Mouse (Mus musculus) cerebellum, postnatal 4 days (tissue): ENCODE measurements at regions not wholly inside any gene's neighbourhood (a gene's known extent, or its start where the extent isn't known, plus 50 kb on each side); places are given as distances from the start of the nearest gene placed in this dataset.

Experiments
- DNase-seq, 2 experiments: peaks; one replicate each; pipeline ENCODE4 v3.0.0; 2022; ENCODE audit warnings: low spot score in 2 of 2, mixed read lengths in 1 of 2

GRCm38 (mm10) chr10:37322809-37323208 is 184.1 kb upstream of the Marcks start:
- no peak for DNase-seq

GRCm38 (mm10) chr10:37322310-37322709 is 183.6 kb upstream of the Marcks start:
- no peak for DNase-seq

DNA sequence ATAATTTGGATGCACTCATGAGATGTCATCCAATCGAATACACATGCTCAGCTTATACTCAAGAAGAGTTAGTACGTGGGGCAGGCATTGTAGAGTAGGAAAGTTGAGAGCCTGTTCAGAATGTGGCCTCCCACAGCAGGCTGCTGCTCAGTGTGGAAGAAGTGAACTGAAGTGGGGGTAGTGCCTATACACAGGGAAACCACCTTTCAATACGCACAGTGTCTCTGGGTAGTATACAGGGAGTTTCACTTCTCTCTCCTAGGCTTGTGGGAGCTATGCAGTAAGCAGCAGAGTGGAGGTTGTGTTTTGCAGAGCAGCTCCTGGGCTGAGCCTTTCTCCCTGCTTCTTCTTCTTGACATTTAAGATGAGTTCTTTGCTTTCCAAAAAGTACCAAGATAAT is 182.5 kb upstream of the Marcks start:
- no peak for DNase-seq

DNA sequence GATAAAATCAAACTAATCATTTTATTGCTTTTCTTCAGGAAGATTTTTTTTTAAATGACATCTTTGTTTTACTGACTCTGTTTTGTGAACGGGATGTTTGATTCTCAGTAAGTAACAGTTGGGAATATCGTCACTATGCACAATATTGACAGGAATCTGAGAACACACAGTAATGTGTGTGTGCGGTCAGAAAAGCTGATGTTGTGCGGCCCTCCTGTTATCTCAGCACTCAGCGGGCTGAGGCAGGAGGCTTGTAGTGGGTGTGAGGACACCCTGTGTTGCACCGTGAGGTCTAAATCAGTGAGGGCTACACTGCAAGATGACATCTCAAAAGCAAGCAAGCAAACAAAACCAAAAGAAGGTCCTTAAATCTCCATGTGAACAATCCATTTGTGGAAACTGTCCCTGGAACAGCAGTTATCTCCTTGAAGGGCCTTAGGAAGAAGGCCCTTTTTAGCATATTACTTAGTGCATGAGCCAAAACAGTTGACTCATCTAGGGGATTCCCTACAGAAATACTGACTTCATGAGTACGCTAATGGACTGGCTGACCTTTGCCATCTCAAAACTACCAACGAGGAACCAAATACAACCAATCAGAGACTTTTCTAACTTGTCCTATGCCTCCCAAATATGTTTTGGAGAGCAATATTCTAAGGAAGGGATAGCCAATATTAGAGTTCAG is 181.2 kb upstream of the Marcks start:
- DNase-seq: no peak

GRCm38 (mm10) chr10:37316701-37317100 is 178.0 kb upstream of the Marcks start:
- no peak for DNase-seq

- no peak for DNase-seq
Observed at GRCm38 (mm10) chr10:37315804-37316203, 177.1 kb upstream of the Marcks start.

DNA sequence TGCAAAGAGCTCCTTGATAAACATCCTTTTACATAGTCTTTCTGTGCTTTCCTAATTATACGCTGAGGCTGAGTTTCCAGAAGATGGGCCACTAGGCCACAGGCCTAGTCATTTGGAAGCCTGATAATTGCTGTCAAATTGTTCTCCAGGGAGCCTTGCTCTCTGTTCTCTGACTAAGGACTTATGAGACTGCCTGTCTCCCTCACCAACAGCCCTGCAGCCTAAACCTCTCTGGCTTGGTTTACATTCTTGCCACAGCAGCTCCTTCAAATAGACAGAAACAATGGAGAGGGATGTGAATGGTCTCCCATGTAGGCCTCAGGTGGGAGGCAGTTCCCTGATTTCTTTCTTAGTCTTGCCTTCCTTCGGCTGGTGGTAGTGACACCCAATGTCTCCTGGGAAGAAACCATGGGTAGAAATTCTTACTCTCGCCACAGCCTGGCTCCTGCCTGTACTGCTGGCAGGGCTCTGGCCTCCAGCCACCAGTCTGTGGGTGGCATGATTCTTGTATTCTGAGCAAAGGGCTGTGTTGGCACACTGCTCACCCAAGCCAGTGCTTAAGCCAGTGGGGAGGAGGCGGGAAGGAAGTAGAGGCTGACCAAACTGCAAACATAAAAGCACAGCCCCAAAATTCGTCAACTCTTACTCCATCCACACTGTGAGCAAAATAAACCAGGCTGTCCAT is 176.2 kb upstream of the Marcks start:
- peak; percentile 36 to 76 for DNase-seq

DNA sequence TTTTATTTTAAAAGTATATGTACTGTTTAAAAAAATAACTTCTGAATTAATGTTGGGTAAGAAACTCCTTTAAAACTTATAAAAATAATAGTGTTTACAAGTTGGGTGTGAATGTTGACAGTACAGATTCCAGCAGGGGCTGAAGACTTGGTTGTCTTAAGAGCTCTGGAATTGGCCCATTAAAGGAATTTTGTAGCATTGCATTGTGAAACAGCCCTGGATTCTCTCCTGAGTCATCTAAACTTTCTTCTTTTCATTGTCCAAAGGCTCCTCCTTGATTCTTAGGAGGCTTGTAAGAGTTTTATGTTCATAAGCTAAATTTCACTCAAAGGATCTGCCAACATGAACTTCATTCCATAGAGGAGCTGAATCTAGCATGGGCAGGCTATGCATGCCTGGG is 174.7 kb upstream of the Marcks start:
- no peak for DNase-seq

DNA sequence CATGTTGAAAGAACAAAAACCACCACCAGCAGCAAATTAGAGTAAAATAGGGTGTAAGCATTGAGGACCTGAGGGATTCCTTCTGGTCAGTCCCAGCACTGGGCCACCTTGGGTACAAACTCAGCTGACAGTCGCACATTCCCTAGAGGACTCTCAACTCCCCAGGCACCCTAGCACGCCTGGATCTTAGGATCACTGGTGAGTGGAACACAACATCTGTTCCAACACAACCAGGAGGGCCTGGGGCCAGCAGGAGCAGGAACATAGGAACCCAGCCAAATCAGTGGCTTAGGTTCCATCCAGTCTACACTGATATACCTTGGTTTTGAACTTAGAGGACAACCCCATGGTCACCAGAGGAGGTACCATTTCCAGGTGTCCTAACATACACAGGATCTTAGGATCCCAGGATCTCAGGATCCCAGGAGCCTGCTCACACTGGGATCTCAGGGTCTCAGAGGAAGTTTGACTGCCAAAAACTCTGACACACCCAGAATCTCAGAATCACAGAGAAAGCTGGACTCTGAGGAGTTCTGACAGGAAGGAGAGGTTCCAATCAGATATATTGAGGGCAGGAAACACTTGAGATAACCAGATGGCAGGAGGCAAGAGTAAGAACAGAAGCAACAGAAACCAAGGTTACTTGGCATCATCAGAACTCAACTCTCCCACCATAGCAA is 171.7 kb upstream of the Marcks start:
- DNase-seq: no peak

DNA sequence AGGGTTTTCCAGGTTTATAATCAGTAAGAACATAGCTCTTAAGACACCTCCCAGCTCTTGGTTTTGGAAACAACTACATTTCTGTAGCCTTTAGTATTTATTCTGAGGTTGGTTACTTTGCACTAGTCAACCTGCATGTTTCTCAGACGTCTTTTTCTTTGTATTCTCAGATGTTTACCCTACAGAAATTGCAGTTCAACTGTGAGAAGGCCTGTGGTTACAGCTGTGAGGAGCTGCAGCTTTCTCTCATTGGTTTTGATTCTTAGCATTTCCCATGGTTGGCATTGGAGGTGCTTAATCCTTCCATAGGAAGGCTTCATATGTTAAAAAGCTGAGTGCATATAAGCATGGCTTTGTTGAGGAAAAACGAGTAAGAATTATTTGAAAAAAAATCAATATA is 165.9 kb upstream of the Marcks start:
- DNase-seq: no peak

DNA sequence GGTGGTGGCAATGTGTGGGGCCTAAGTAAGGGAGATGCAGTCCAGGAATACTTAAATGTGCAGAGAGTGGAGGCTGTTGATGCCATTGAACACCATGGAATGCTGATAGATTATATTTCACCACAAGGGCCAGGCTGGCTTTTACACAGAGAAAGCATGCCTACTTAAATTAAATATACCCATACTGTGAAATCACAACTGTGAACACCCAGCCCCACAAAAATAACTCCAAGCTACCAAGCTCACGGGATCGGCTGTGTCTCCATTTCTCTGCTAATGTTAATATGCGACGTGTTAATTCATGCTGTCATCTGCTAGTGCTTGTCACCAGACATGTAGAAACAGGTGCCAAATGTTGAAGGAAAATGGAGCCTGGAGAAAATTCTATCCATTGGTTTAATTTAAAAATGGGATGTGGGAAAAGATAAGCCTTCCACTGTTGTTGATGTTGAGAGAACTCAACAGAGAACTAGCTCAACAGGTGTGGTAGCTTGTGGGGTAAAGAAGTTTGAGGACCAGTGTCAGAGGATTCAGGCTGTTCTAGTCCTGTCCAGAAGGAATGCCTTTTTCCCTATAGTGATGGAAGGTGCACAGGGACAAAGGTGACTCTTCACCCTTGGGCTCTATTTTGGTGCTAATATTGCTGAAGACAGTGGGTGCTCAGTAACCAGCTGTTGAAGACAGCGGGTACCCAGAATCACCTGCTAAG is 161.6 kb upstream of the Marcks start:
- DNase-seq: no peak

DNA sequence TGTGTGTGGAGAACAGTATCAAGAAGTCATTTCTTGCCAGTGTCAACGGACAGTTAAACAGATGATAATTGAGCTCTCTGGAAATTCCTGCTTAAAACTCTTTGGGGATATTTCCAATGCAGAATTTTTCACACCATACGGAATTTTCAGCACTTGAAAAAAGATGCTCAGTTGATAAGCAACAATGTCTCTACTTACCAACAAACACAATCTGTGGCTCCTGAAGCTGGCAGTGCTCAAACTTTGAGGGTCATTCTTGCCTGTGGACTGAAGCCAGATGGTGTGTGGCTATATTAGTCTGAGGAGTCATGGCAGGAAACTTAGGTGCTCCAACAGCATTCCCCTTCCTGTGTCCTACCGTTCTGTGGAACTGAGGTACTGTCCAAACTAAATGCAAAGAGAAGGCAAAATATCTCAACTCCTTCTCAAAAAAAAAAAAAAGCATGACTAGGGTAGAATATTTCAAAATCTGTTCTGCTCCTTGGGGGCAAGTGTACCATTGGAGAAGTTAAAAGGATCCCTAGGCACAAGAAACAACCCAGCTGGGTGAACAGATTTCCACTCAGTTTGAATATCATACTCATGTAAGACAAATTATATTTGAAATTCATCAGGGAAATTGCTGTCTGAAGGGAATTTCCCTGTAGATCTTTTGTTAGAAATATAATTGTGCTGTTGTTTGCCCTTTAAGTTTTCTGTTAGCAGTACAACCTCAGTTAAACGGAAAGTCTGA is 160.1 kb upstream of the Marcks start:
- no peak for DNase-seq

GRCm38 (mm10) chr10:37294231-37294630 is 155.5 kb upstream of the Marcks start:
- DNase-seq: no peak

DNA sequence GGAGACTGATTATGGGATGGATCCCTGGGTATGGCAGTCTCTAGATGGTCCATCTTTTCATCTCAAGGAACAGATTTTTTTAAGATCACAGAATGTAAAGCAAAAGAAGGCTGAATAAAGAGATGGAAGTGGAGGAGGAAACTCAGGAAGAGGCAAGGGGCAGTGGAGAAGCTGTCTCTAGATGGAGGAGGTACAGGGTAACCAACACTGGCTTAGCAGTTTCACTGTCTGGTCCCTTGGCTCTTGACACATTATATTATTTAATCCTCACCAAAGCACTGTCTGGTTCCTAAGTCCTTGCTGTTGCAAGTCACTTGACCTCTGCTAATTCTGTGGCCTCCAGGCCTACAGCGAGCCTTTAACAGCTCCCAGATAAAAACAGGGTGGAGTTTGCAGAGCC is 154.6 kb upstream of the Marcks start:
- DNase-seq: no peak

GRCm38 (mm10) chr10:37291639-37292495 is 153.1 kb upstream of the Marcks start:
- no peak for DNase-seq

GRCm38 (mm10) chr10:37289964-37290704 is 151.4 kb upstream of the Marcks start:
- no peak for DNase-seq

- DNase-seq: no peak
Observed at GRCm38 (mm10) chr10:37286305-37286704, 147.6 kb upstream of the Marcks start.

DNA sequence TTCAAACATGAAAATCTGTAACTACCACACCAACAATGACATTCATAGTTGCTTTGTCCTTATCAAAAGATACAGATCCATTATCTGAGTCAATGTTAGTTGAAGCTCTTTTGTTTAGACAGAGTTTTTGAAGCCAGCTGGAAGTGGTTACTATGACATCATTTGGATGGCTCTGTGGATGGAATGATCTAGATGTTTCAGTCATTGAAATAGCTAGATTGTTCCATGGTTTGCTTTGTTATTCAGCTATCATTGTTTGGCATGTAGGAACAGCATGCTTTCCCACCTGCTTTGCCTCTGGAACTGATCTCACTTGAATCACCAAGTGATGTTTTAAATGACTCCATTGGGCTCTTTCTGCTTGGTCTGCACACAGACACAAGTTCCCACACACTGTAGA is 144.2 kb upstream of the Marcks start:
- no peak for DNase-seq

GRCm38 (mm10) chr10:37280823-37281222 is 142.1 kb upstream of the Marcks start:
- DNase-seq: no peak
